Mouse (Mus musculus) intestine, postnatal 0 days (tissue): ENCODE data around the gene Map3k3. TPM values are rescaled to one million over a fixed set of nuclear protein-coding genes. Genes with fewer than 3 reads are reported as not detected.

Source experiments
- ATAC-seq: fragments of 200-750 bp; cut with Nextera tagmentation; 2 replicates; pipeline ENCODE4 v1.8.0; 2017; ENCODE audit warnings: mild to moderate bottlenecking, moderate TSS enrichment, moderate library complexity
- H3K27ac ChIP-seq: fragments of 300-500 bp; sonication (generic); 2 replicates; pipeline ENCODE4 v1.5.1; 2014; ENCODE audit warnings: mild to moderate bottlenecking, low read depth, low read length, moderate library complexity
- H3K27me3 ChIP-seq: fragments of 300-500 bp; sonication (generic); replicated peaks from 2 replicates; pipeline ENCODE4 v1.6.1; 2014; ENCODE audit warnings: low read length, mixed read lengths; ENCODE audit not compliant: control insufficient read depth, insufficient read depth
- H3K36me3 ChIP-seq: fragments of 300-500 bp; sonication (generic); 2 replicates; pipeline ENCODE4 v1.6.1; 2014; ENCODE audit warnings: mild to moderate bottlenecking, moderate library complexity; ENCODE audit not compliant: control insufficient read depth, insufficient read depth
- H3K4me1 ChIP-seq: fragments of 300-500 bp; sonication (generic); replicated peaks from 2 replicates; pipeline ENCODE4 v1.6.1; 2014; ENCODE audit warnings: antibody characterized with exemption, low read length, mixed read lengths; ENCODE audit not compliant: control insufficient read depth, insufficient read depth
- H3K4me2 ChIP-seq: fragments of 300-500 bp; sonication (generic); replicated peaks from 2 replicates; pipeline ENCODE4 v1.6.1; 2014; ENCODE audit warnings: low read depth, mild to moderate bottlenecking, moderate library complexity
- H3K4me3 ChIP-seq: fragments of 300-500 bp; sonication (generic); 2 replicates; pipeline ENCODE4 v1.5.1; 2014; ENCODE audit warnings: low read depth, low read length
- H3K9ac ChIP-seq: fragments of 300-500 bp; sonication (generic); 2 replicates; pipeline ENCODE4 v1.6.1; 2014; ENCODE audit warnings: mild to moderate bottlenecking, low read depth, low read length
- H3K9me3 ChIP-seq: fragments of 300-500 bp; sonication (generic); 2 replicates; pipeline ENCODE4 v1.6.1; 2016; ENCODE audit warnings: mixed run types; ENCODE audit not compliant: control insufficient read depth
- CTCF ChIP-seq: sonication (generic); IDR thresholded peaks from 2 replicates; pipeline ENCODE4 v1.5.1; 2016; ENCODE audit warnings: low read depth, mild to moderate bottlenecking, control low read depth, antibody characterized with exemption, moderate library complexity
- WGBS: fragments of 180-500 bp; shearing (Covaris S2); extraction: QIAGEN DNeasy Blood & Tissue Kit; methylation state at CpG from one replicate; pipeline ENCODE4 v1.1.7; 2014; 5-methylcytosine and 5-hydroxymethylcytosine counted together
- polyA plus RNA-seq: library from polyadenylated mRNA; unstranded; fragments of >200 nt; fragmentation: Nextera tagmentation; extraction: Ambion mirVana; gene quantifications from 2 replicates; pipeline ENCODE4 v1.2.1, GENCODE M21; 2015

Map3k3 gene
- polyA plus RNA-seq, 1 experiment from 2014 or later: 6.2 TPM

GRCm38 (mm10) chr11:106167435-106167834, 83.0 kb downstream of the Map3k3 start:
- Histone ChIP-seq H3K4me3 (no peak overlapping the region), H3K27me3 (no peaks in the 10 kb centered on the region), H3K36me3 (peaks cover 22% of the 10 kb centered on the region; the same call in 1 of the 2 replicates), H3K9me3 (no peaks in the 10 kb centered on the region), H3K9ac (no peak overlapping the region), H3K4me2 (no peak overlapping the region), H3K27ac (no peak overlapping the region), H3K4me1 (no peaks in the 10 kb centered on the region)
- ATAC-seq: peak; percentile 65
- 37% methylated on average over 5 of the region's 5 CpGs for WGBS
- TF ChIP-seq CTCF: no peak

- no peaks in the 10 kb centered on the region for H3K4me1 ChIP-seq
- H3K4me2 ChIP-seq: no peak overlapping the region
- peak; percentile 79 for TF ChIP-seq CTCF
- no peak overlapping the region for H3K27ac ChIP-seq
- no peak overlapping the region for H3K4me3 ChIP-seq
- H3K9me3 ChIP-seq: no peaks in the 10 kb centered on the region
- 73% methylated on average over 7 of the region's 7 CpGs for WGBS
- no peaks in the 10 kb centered on the region for H3K27me3 ChIP-seq
- no peak overlapping the region for H3K9ac ChIP-seq
- 0 out of 2 replicates have a peak, but pooled peaks cover 8% of the 10 kb centered on the region for H3K36me3 ChIP-seq
- ATAC-seq: no peak; the same call in 1 of the 2 replicates
These were observed 86.4 kb downstream of the Map3k3 start for GRCm38 (mm10) chr11:106170807-106171206.

GRCm38 (mm10) chr11:106173228-106173627, 88.8 kb downstream of the Map3k3 start:
- TF ChIP-seq CTCF: no peak
- no peak for ATAC-seq
- Histone ChIP-seq H3K27ac (no peak overlapping the region), H3K4me2 (no peak overlapping the region), H3K9ac (no peak overlapping the region), H3K9me3 (no peaks in the 10 kb centered on the region), H3K36me3 (0 out of 2 replicates have a peak, but pooled peaks cover 4% of the 10 kb centered on the region), H3K4me1 (no peaks in the 10 kb centered on the region), H3K27me3 (no peaks in the 10 kb centered on the region), H3K4me3 (no peak overlapping the region)
- 88% methylated on average over 2 of the region's 2 CpGs for WGBS

GRCm38 (mm10) chr11:106174372-106174771, 90.0 kb downstream of the Map3k3 start:
- no peak for TF ChIP-seq CTCF
- 0 out of 2 replicates have a peak, but pooled peaks cover 4% of the 10 kb centered on the region for H3K36me3 ChIP-seq
- no peaks in the 10 kb centered on the region for H3K9me3 ChIP-seq
- H3K27me3 ChIP-seq: no peaks in the 10 kb centered on the region
- WGBS: 81% methylated on average over 5 of the region's 5 CpGs
- H3K27ac ChIP-seq: no peak overlapping the region
- no peak for ATAC-seq
- H3K9ac ChIP-seq: no peak overlapping the region
- no peaks in the 10 kb centered on the region for H3K4me1 ChIP-seq
- no peak overlapping the region for H3K4me2 ChIP-seq
- no peak overlapping the region for H3K4me3 ChIP-seq

GRCm38 (mm10) chr11:106175081-106175480, 90.7 kb downstream of the Map3k3 start:
- 37% methylated on average over 3 of the region's 3 CpGs for WGBS
- no peak for TF ChIP-seq CTCF

GRCm38 (mm10) chr11:106176372-106176771, 92.0 kb downstream of the Map3k3 start:
- Histone ChIP-seq H3K27ac (no peak overlapping the region), H3K36me3 (peaks cover 7% of the 10 kb centered on the region), H3K9me3 (no peaks in the 10 kb centered on the region), H3K4me3 (no peak overlapping the region), H3K4me1 (no peaks in the 10 kb centered on the region), H3K9ac (no peak overlapping the region), H3K4me2 (no peak overlapping the region), H3K27me3 (no peaks in the 10 kb centered on the region)
- no peak for ATAC-seq
- 70% methylated on average over 5 of the region's 5 CpGs for WGBS
- TF ChIP-seq CTCF: no peak

More at GRCm38 (mm10) chr11:106175081-106175480, 90.7 kb downstream of the Map3k3 start:
- no peak for ATAC-seq
- Histone ChIP-seq H3K9ac (no peak overlapping the region), H3K27ac (no peak overlapping the region), H3K4me1 (no peaks in the 10 kb centered on the region), H3K4me3 (no peak overlapping the region), H3K9me3 (no peaks in the 10 kb centered on the region), H3K4me2 (no peak overlapping the region), H3K27me3 (no peaks in the 10 kb centered on the region), H3K36me3 (0 out of 2 replicates have a peak, but pooled peaks cover 4% of the 10 kb centered on the region)
